Mouse (Mus musculus): ENCODE data around the gene Emilin1.

GRCm38 (mm10) chr5:30927945-30928529, 14.8 kb downstream of the Emilin1 start:
- no peak for TF ChIP-seq ZC3H11A (IDR thresholded peaks at IDR 0.05; ENCODE audit: low read depth, low read length)
- no peak for TF ChIP-seq ELF1 (IDR thresholded peaks at IDR 0.05; ENCODE audit: low read depth, low read length)

All from CH12.LX (cell line).